ENCODE assay signal across 10 mouse cellular contexts in the genomic region with DNA sequence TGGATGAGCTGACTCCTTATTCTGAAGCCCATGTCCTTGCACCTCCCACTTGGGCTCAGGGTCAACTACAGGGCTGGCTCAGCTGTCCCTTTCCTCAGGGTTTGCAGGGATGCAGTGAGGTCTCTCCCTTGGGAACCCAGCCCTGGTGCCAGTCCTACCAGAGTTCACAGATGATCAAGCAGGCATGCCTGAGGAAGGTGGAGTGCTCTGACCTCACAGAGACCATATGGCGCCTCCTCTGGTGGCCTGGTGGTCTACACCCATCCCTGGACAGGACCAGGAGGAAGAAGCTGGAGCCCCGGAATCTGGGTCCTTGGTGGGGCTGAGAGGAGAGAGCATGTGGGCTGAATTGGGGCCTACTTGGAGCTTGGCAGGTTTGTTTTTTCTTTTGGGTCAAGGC. TPM values are rescaled to one million over a fixed set of nuclear protein-coding genes. Genes with fewer than 3 reads are reported as not detected.
A peak's percentile ranks its signal among the peaks of the same experiment; 100 is the strongest.
DNase-seq lines count a peak whose midpoint lies in the region.
"Had no signal": no experiment of that assay in that cellular context is flagged by ENCODE, and none has a peak within 500 bp of the region (broad histone marks: within the 10 kb centered on the region; RNA-seq: fewer than 3 reads in every experiment).

No protein-coding gene starts in this region.

- H3K4me1 ChIP-seq in heart, embryonic 10.5 days = peaks cover 99% of the 10 kb centered on the region

- 41% methylated on average over 2 of the region's 2 CpGs for WGBS in heart, embryonic 10.5 days

- H3K9me3 ChIP-seq in heart, embryonic 10.5 days = no peaks in the 10 kb centered on the region
- H3K9me3 ChIP-seq: kidney, embryonic 15.5 days had no signal

- H3K36me3 ChIP-seq in heart, embryonic 10.5 days = no peaks in the 10 kb centered on the region
- H3K36me3 ChIP-seq: kidney, embryonic 15.5 days had no signal

- H3K27ac ChIP-seq in heart, embryonic 10.5 days = peak overlapping the region; percentile 76

- intact Hi-C loops in heart, postnatal 36 days (cut with DNase I) = no loop called here

- no peaks in the 10 kb centered on the region for H3K27me3 ChIP-seq in heart, embryonic 10.5 days (ENCODE audit: insufficient read depth, poor library complexity, severe bottlenecking)
- H3K27me3 ChIP-seq: kidney, embryonic 15.5 days had no signal

- no peak for DNase-seq in heart, embryonic 10.5 days (ENCODE audit: low spot score)
- no peak for DNase-seq in heart, postnatal 36 days
- DNase-seq in ovary, postnatal 36 days (ENCODE audit: low spot score) = peak; percentile 29
- no peak for DNase-seq in ovary, postnatal 14 days (ENCODE audit: low spot score)
- peak; percentile 43 to 45 for DNase-seq in cerebellum, postnatal 36 days
- DNase-seq in yolk sac, embryonic 10.5 days (ENCODE audit: low spot score) = no peak
- no peak for DNase-seq in frontal cortex, postnatal 10 days (ENCODE audit: low spot score in 2 of 2)
- DNase-seq: lung, postnatal 4 days; right cerebral cortex, postnatal 14 days had no signal

- no peak overlapping the region for H3K4me3 ChIP-seq in heart, embryonic 10.5 days
- H3K4me3 ChIP-seq: kidney, embryonic 15.5 days had no signal

RNA-seq across cellular contexts. Expression of gene Dab2ip, which starts 57.9 kb away (rescaled TPM):
- 47.6 and 49.0 TPM in 2 replicates for polyA plus RNA-seq in heart, embryonic 10.5 days (2016; fragmentation: Nextera tagmentation; extraction: Ambion mirVana)
- total RNA-seq in heart, postnatal 36 days (2021) = 10 to 100 TPM; 41.7 to 54.2 TPM

Comparison
In these comparisons a context has a peak if more than half of its experiments do, and no peak if none do; other contexts are left out.
1. DNase-seq: peak in ovary, postnatal 36 days (single experiment) and cerebellum, postnatal 36 days (2 of 2); none in heart, embryonic 10.5 days (single experiment), heart, postnatal 36 days (0 of 2), ovary, postnatal 14 days (single experiment), yolk sac, embryonic 10.5 days (single experiment) and frontal cortex, postnatal 10 days (0 of 2).